Mouse (Mus musculus) hindbrain, embryonic 13.5 days (tissue): Measurements from ENCODE around the gene 3110082I17Rik. TPM values are rescaled to one million over a fixed set of nuclear protein-coding genes. Genes with fewer than 3 reads are reported as not detected.

Source experiments
- microRNA counts: library from miRNA; unstranded; fragments of <30 nt; microRNA quantifications from one replicate; lab custom pipeline; 2016
- microRNA-seq: library from miRNA; unstranded; fragments of <30 nt; microRNA quantifications from one replicate; pipeline ENCODE4, GENCODE M21; 2016
- polyA plus RNA-seq: library from polyadenylated mRNA; unstranded; fragments of >200 nt; fragmentation: Nextera tagmentation; extraction: Ambion mirVana; gene quantifications from 2 replicates; pipeline ENCODE4 v1.2.1, GENCODE M21; 2015

3110082I17Rik gene
- polyA plus RNA-seq, 1 experiment from 2014 or later: 16.2 TPM

MicroRNAs within 50 kb of the gene (microRNA counts, 519-probe panel; counts per million panel counts)
- microRNA mmu-miR-339-3p (lab: Ali Mortazavi, UCI) (51.3 counts per million), microRNA mmu-miR-339-5p (lab: Ali Mortazavi, UCI) (51.3 counts per million)

Small RNAs within 50 kb of the gene (microRNA-seq; reads per million reads assigned to microRNA genes)
- gene Mir339: 337 reads per million, percentile 64 among the genes with 10 or more reads in this experiment

Other genes starting within 250 kb of the 3110082I17Rik start
- 113 TPM in 2 replicates for gene Get4, start 208.2 kb downstream of the 3110082I17Rik start, polyA plus RNA-seq
- gene Adap1, start 134.9 kb downstream of the 3110082I17Rik start, polyA plus RNA-seq: 24.9 and 26.5 TPM in 2 replicates
- gene Cox19, start 109.1 kb downstream of the 3110082I17Rik start, polyA plus RNA-seq: 116 and 124 TPM in 2 replicates
- not detected in 2 replicates for gene Cyp2w1, start 107.9 kb downstream of the 3110082I17Rik start, polyA plus RNA-seq
- gene Gpr146, start 82.8 kb downstream of the 3110082I17Rik start, polyA plus RNA-seq: 1.6 and 2.4 TPM in 2 replicates
- 0.13 and 0.22 TPM in 2 replicates for gene C130050O18Rik, start 55.2 kb downstream of the 3110082I17Rik start, polyA plus RNA-seq
- 7.6 and 7.9 TPM in 2 replicates for gene Gper1, start 37.4 kb downstream of the 3110082I17Rik start, polyA plus RNA-seq
- gene Zfand2a, start 24.0 kb upstream of the 3110082I17Rik start, polyA plus RNA-seq: 13.1 and 13.3 TPM in 2 replicates
- 48.8 and 60.7 TPM in 2 replicates for gene Uncx, start 83.0 kb upstream of the 3110082I17Rik start, polyA plus RNA-seq